Mouse (Mus musculus) MEL-GATA-1-ER (cell line): Measurements from ENCODE around the gene Tbl3.

Experiments used
- DNase-seq: peaks from one replicate; pipeline ENCODE4 v3.0.0-alpha.2; 2012; ENCODE audit warnings: low read depth; ENCODE audit errors: extremely low read depth

Tbl3 gene

DNA sequence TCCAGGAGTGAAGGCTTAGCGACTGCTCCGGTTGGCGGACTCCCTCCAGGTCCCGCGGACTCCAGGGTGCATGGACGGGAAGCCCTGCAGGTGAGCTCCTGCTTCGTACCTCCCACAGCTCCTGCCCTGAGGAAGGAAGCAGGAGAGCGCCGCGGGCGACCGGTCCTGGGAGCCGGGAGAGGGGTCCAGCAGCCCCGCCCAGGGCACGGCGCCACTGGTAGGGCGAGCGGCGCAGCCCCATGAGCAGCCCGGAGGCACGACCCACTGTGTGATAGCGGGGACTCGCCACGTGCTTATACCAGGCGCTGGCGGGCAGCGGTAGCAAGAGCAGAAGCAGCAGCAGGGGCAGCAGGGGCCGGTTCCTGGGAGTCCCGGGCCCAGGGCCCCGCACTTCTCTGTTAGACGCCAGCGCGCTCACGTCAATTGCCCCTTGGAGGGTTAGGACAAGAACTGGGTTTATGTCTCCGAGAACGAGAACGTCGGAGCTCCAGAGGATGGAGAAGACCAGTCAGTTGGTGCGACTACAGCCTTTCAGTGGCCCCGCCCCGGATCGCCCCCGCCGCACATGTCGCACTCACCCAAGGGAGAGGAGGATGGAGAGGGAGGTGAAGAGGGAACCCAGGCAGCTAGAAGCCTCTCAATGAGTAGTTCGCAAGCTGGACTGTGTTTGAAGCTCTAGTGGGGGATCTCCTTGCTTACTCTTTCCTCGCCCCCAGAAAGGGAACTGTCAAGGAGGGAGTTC lies 49.3 kb downstream of the Tbl3 start, which contains the start of gene Npw:
Gene Npw (minus strand): TSS at position 441 of the 742 bp plus-strand sequence.
- DNase-seq = no peak

- DNase-seq = no peak
These were observed 52.5 kb downstream of the Tbl3 start for GRCm38 (mm10) chr17:24654969-24655368.

GRCm38 (mm10) chr17:24653967-24654710 lies 53.3 kb downstream of the Tbl3 start:
- no peak for DNase-seq

DNA sequence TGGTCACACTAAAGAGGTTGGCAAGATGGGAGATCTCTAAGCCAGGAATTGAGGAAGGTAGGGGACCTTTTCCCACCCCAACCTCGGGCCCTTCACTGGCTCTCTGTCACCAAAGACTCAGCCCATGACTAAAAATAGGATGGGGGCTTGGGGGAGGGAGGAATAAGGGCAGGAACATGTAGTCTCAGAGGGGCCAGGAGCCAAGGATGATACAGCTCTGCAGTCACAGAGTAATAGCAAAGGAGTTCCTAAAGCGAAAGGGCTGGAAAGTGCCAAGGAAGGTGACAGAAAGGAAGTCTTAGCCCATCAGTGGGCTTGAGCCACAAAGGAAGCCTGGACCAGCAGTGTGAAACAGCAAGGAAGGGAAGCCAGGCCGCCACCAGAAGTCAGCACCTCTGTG lies 55.6 kb downstream of the Tbl3 start:
- DNase-seq = no peak

GRCm38 (mm10) chr17:24650766-24651165 lies 56.7 kb downstream of the Tbl3 start:
- no peak for DNase-seq

GRCm38 (mm10) chr17:24650070-24650616 lies 57.3 kb downstream of the Tbl3 start, which contains the start of gene Slc9a3r2:
TSS of gene Slc9a3r2 (minus strand) at chr17:24650327.
- DNase-seq = no peak

- DNase-seq = no peak
These were observed 57.8 kb downstream of the Tbl3 start for GRCm38 (mm10) chr17:24649581-24650069.

DNA sequence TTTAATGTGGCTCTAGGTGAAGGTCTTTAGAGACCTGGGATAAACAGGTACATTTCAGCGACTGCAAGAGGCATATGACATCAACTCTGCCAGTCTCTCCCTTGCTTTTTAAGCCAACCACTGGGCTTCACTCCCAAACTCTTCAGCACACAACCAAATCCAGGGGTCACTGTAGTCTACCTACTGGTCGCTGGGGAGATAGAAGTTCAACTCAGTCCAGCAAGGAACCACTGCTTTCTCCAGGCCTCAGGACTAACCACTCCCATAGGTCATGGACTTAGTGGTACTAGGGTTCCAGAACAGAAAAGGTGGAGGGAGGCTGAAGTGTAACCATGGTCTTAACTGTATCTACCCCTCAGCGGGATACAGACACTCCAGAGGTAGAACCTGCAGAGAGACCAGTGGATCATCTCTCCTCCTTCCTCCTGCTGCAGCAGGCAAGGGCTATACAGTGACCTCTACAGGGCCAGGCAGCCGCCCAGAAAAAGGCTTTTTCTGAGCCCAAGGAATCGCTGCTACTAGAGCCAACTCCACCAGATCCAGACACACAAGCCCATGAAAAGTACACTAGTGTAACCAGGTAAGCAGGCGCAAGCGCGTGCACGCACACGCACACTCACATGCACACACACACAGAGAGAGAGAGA lies 58.6 kb downstream of the Tbl3 start:
- no peak for DNase-seq
